Mouse (Mus musculus) forebrain, embryonic 16.5 days (tissue): ENCODE measurements at regions not wholly inside any gene's neighbourhood (a gene's known extent, or its start where the extent isn't known, plus 50 kb on each side); places are given as distances from the start of the nearest gene placed in this dataset.

Source experiments
- ATAC-seq: fragments of 200-750 bp; cut with Nextera tagmentation; 2 replicates; pipeline ENCODE4 v1.8.0; 2017; ENCODE audit warnings: mild to moderate bottlenecking, moderate library complexity
- H3K27ac ChIP-seq: fragments of 300-500 bp; sonication (generic); 2 replicates; pipeline ENCODE4 v1.5.1; 2014; ENCODE audit warnings: low read length, control low read depth
- H3K27me3 ChIP-seq: fragments of 300-500 bp; sonication (generic); replicated peaks from 2 replicates; pipeline ENCODE4 v1.6.1; 2014; ENCODE audit warnings: low read length; ENCODE audit not compliant: control insufficient read depth, insufficient read depth
- H3K36me3 ChIP-seq: fragments of 300-500 bp; sonication (generic); 2 replicates; pipeline ENCODE4 v1.6.1; 2014; ENCODE audit not compliant: control insufficient read depth, insufficient read depth
- H3K4me1 ChIP-seq: fragments of 300-500 bp; sonication (generic); replicated peaks from 2 replicates; pipeline ENCODE4 v1.6.1; 2014; ENCODE audit warnings: low read length; ENCODE audit not compliant: control insufficient read depth, insufficient read depth
- H3K4me2 ChIP-seq: fragments of 300-500 bp; sonication (generic); 2 replicates; pipeline ENCODE4 v1.6.1; 2014; ENCODE audit warnings: mild to moderate bottlenecking, low read length, control low read depth
- H3K4me3 ChIP-seq: fragments of 300-500 bp; sonication (generic); replicated peaks from 2 replicates; pipeline ENCODE4 v1.5.1; 2014; ENCODE audit warnings: mild to moderate bottlenecking, low read length, control low read depth
- H3K9ac ChIP-seq: fragments of 300-500 bp; sonication (generic); replicated peaks from 2 replicates; pipeline ENCODE4 v1.6.1; 2014; ENCODE audit warnings: low read depth, low read length, control low read depth
- H3K9me3 ChIP-seq: fragments of 300-500 bp; sonication (generic); 2 replicates; pipeline ENCODE4 v1.6.1; 2016; ENCODE audit warnings: low read length; ENCODE audit not compliant: control insufficient read depth
- WGBS: fragments of 180-500 bp; shearing (Covaris S2); extraction: QIAGEN DNeasy Blood & Tissue Kit; methylation state at CpG from one replicate; pipeline ENCODE4 v1.1.7; 2014; 5-methylcytosine and 5-hydroxymethylcytosine counted together

GRCm38 (mm10) chr3:40267514-40267913 is 263.6 kb upstream of the Intu start:
- H3K36me3 ChIP-seq = no peaks in the 10 kb centered on the region
- H3K9ac ChIP-seq = no peak overlapping the region
- H3K4me2 ChIP-seq = no peak overlapping the region
- no peak for ATAC-seq
- no peaks in the 10 kb centered on the region for H3K27me3 ChIP-seq
- 86% methylated on average over 1 of the region's 1 CpGs for WGBS
- H3K27ac ChIP-seq = no peak overlapping the region
- no peaks in the 10 kb centered on the region for H3K9me3 ChIP-seq
- no peak overlapping the region for H3K4me3 ChIP-seq
- H3K4me1 ChIP-seq = no peaks in the 10 kb centered on the region

GRCm38 (mm10) chr3:40282926-40283325 is 248.2 kb upstream of the Intu start:
- Histone ChIP-seq H3K4me3 (no peak overlapping the region), H3K4me1 (no peaks in the 10 kb centered on the region), H3K36me3 (no peaks in the 10 kb centered on the region), H3K4me2 (no peak overlapping the region), H3K9me3 (no peaks in the 10 kb centered on the region), H3K9ac (no peak overlapping the region), H3K27me3 (no peaks in the 10 kb centered on the region), H3K27ac (no peak overlapping the region)
- WGBS = 59% methylated on average over 1 of the region's 1 CpGs
- peak; percentile 92 for ATAC-seq

- no peak overlapping the region for H3K27ac ChIP-seq
- no peak overlapping the region for H3K4me3 ChIP-seq
- no peaks in the 10 kb centered on the region for H3K9me3 ChIP-seq
- no peaks in the 10 kb centered on the region for H3K36me3 ChIP-seq
- WGBS = 67% methylated on average over 7 of the region's 7 CpGs
- no peaks in the 10 kb centered on the region for H3K27me3 ChIP-seq
- no peak overlapping the region for H3K9ac ChIP-seq
- no peaks in the 10 kb centered on the region for H3K4me1 ChIP-seq
- ATAC-seq = no peak
- H3K4me2 ChIP-seq = no peak overlapping the region
Measured at GRCm38 (mm10) chr3:40286959-40287710, 244.0 kb upstream of the Intu start.

- H3K4me2 ChIP-seq = no peak overlapping the region
- H3K27me3 ChIP-seq = no peaks in the 10 kb centered on the region
- H3K9me3 ChIP-seq = no peaks in the 10 kb centered on the region
- ATAC-seq = no peak
- H3K4me3 ChIP-seq = no peak overlapping the region
- no peaks in the 10 kb centered on the region for H3K36me3 ChIP-seq
- H3K4me1 ChIP-seq = no peaks in the 10 kb centered on the region
- H3K27ac ChIP-seq = no peak overlapping the region
- no peak overlapping the region for H3K9ac ChIP-seq
Measured at GRCm38 (mm10) chr3:40297120-40297519, 234.0 kb upstream of the Intu start.

GRCm38 (mm10) chr3:40320319-40320718 is 210.8 kb upstream of the Intu start:
- no peaks in the 10 kb centered on the region for H3K27me3 ChIP-seq
- no peaks in the 10 kb centered on the region for H3K36me3 ChIP-seq
- H3K4me1 ChIP-seq = no peaks in the 10 kb centered on the region
- no peak overlapping the region for H3K4me3 ChIP-seq
- 65% methylated on average over 5 of the region's 5 CpGs for WGBS
- H3K9me3 ChIP-seq = no peaks in the 10 kb centered on the region
- no peak overlapping the region for H3K9ac ChIP-seq
- no peak for ATAC-seq
- H3K4me2 ChIP-seq = no peak overlapping the region
- H3K27ac ChIP-seq = no peak overlapping the region

GRCm38 (mm10) chr3:40325872-40326803 is 204.9 kb upstream of the Intu start:
- no peak overlapping the region for H3K4me3 ChIP-seq
- no peak overlapping the region for H3K27ac ChIP-seq
- H3K4me1 ChIP-seq = no peaks in the 10 kb centered on the region
- no peaks in the 10 kb centered on the region for H3K27me3 ChIP-seq
- H3K4me2 ChIP-seq = no peak overlapping the region
- no peak for ATAC-seq
- no peaks in the 10 kb centered on the region for H3K36me3 ChIP-seq
- no peaks in the 10 kb centered on the region for H3K9me3 ChIP-seq
- WGBS = 84% methylated on average over 22 of the region's 22 CpGs
- H3K9ac ChIP-seq = no peak overlapping the region

GRCm38 (mm10) chr3:40339492-40340030 is 191.5 kb upstream of the Intu start:
- H3K4me2 ChIP-seq = no peak overlapping the region
- H3K36me3 ChIP-seq = no peaks in the 10 kb centered on the region
- no peaks in the 10 kb centered on the region for H3K9me3 ChIP-seq
- WGBS = 93% methylated on average over 5 of the region's 5 CpGs
- no peak overlapping the region for H3K27ac ChIP-seq
- H3K4me1 ChIP-seq = no peaks in the 10 kb centered on the region
- no peak overlapping the region for H3K9ac ChIP-seq
- H3K27me3 ChIP-seq = no peaks in the 10 kb centered on the region
- no peak for ATAC-seq
- no peak overlapping the region for H3K4me3 ChIP-seq

GRCm38 (mm10) chr3:40355103-40355502 is 176.0 kb upstream of the Intu start:
- Histone ChIP-seq H3K9me3 (no peaks in the 10 kb centered on the region), H3K36me3 (no peaks in the 10 kb centered on the region), H3K9ac (no peak overlapping the region), H3K27ac (no peak overlapping the region), H3K4me2 (no peak overlapping the region), H3K4me3 (no peak overlapping the region), H3K4me1 (no peaks in the 10 kb centered on the region), H3K27me3 (no peaks in the 10 kb centered on the region)
- WGBS = 32% methylated on average over 4 of the region's 4 CpGs
- no peak for ATAC-seq

- no peak for ATAC-seq
Measured at GRCm38 (mm10) chr3:40368421-40368820, 162.7 kb upstream of the Intu start.

More at GRCm38 (mm10) chr3:40368421-40368820, 162.7 kb upstream of the Intu start:
- H3K4me2 ChIP-seq = no peak overlapping the region
- H3K27ac ChIP-seq = no peak overlapping the region
- no peak overlapping the region for H3K9ac ChIP-seq
- no peak overlapping the region for H3K4me3 ChIP-seq
- WGBS = 92% methylated on average over 4 of the region's 4 CpGs
- H3K27me3 ChIP-seq = no peaks in the 10 kb centered on the region
- no peaks in the 10 kb centered on the region for H3K4me1 ChIP-seq
- no peaks in the 10 kb centered on the region for H3K36me3 ChIP-seq
- no peaks in the 10 kb centered on the region for H3K9me3 ChIP-seq
